Mouse (Mus musculus): ENCODE results near the gene Vkorc1. TPM values are rescaled to one million over a fixed set of nuclear protein-coding genes. Genes with fewer than 3 reads are reported as not detected.

Gene Vkorc1
- polyA plus RNA-seq, 1 experiment from 2014 or later, result 125 TPM

- no peak for ATAC-seq (ENCODE audit: low FRiP score, low TSS enrichment)
- H3K9ac ChIP-seq (ENCODE audit: low read depth, low read length), result peak overlapping the region; percentile 23; the same call in 1 of the 2 replicates
- H3K27ac ChIP-seq (ENCODE audit: low read depth, low read length), result peak overlapping the region; percentile 73; the same call in 1 of the 2 replicates
- H3K4me2 ChIP-seq (replicated peaks; ENCODE audit: low read depth, low read length), result peak overlapping the region; percentile 27
- H3K27me3 ChIP-seq (ENCODE audit: control insufficient read depth, insufficient read depth, low read length), result no peaks in the 10 kb centered on the region
- no peaks in the 10 kb centered on the region for H3K9me3 ChIP-seq (ENCODE audit: control insufficient read depth, low read length)
- H3K4me3 ChIP-seq (ENCODE audit: low read length), result no peak overlapping the region
- peaks cover 4% of the 10 kb centered on the region; the same call in 1 of the 2 replicates for H3K36me3 ChIP-seq (ENCODE audit: control insufficient read depth, insufficient read depth, low read length)
- WGBS, result 26% methylated on average over 13 of the region's 13 CpGs
- H3K4me1 ChIP-seq (ENCODE audit: control insufficient read depth, insufficient read depth, low read length), result peaks cover 33% of the 10 kb centered on the region
Measured at GRCm38 (mm10) chr7:127931351-127932135, 36.1 kb upstream of the Vkorc1 start.

GRCm38 (mm10) chr7:127930636-127931035 is 35.2 kb upstream of the Vkorc1 start:
- Histone ChIP-seq H3K4me2 (replicated peaks; ENCODE audit: low read depth, low read length) (no peak overlapping the region), H3K27me3 (ENCODE audit: control insufficient read depth, insufficient read depth, low read length) (no peaks in the 10 kb centered on the region), H3K4me1 (ENCODE audit: control insufficient read depth, insufficient read depth, low read length) (peaks cover 35% of the 10 kb centered on the region), H3K9ac (ENCODE audit: low read depth, low read length) (no peak overlapping the region), H3K4me3 (ENCODE audit: low read length) (no peak overlapping the region), H3K27ac (ENCODE audit: low read depth, low read length) (no peak overlapping the region), H3K9me3 (ENCODE audit: control insufficient read depth, low read length) (no peaks in the 10 kb centered on the region), H3K36me3 (ENCODE audit: control insufficient read depth, insufficient read depth, low read length) (peaks cover 13% of the 10 kb centered on the region)
- WGBS, result 85% methylated on average over 5 of the region's 5 CpGs
- no peak for ATAC-seq (ENCODE audit: low FRiP score, low TSS enrichment)

GRCm38 (mm10) chr7:127929923-127930322 is 34.5 kb upstream of the Vkorc1 start, which contains the start of gene Prss8:
Prss8 (minus strand) TSS chr7:127930104.
- 9% methylated on average over 6 of the region's 6 CpGs for WGBS

GRCm38 (mm10) chr7:127928596-127928995 is 33.2 kb upstream of the Vkorc1 start:
- Histone ChIP-seq H3K4me2 (replicated peaks; ENCODE audit: low read depth, low read length) (peak overlapping the region; percentile 49), H3K36me3 (ENCODE audit: control insufficient read depth, insufficient read depth, low read length) (peaks cover 28% of the 10 kb centered on the region), H3K9ac (ENCODE audit: low read depth, low read length) (peak overlapping the region; percentile 64; the same call in 1 of the 2 replicates)

More at GRCm38 (mm10) chr7:127929923-127930322, 34.5 kb upstream of the Vkorc1 start, which contains the start of gene Prss8:
- H3K4me2 ChIP-seq (replicated peaks; ENCODE audit: low read depth, low read length), result peak within 1 kb of the TSS; percentile 49
- ATAC-seq (ENCODE audit: low FRiP score, low TSS enrichment), result no peak
- H3K27ac ChIP-seq (ENCODE audit: low read depth, low read length), result peak within 1 kb of the TSS; percentile 76; the same call in 1 of the 2 replicates
- no peaks in the 10 kb centered on the region for H3K9me3 ChIP-seq (ENCODE audit: control insufficient read depth, low read length)
- peak within 1 kb of the TSS; percentile 64 for H3K9ac ChIP-seq (ENCODE audit: low read depth, low read length)
- H3K27me3 ChIP-seq (ENCODE audit: control insufficient read depth, insufficient read depth, low read length), result no peaks in the 10 kb centered on the region
- peaks cover 17% of the 10 kb centered on the region for H3K36me3 ChIP-seq (ENCODE audit: control insufficient read depth, insufficient read depth, low read length)
- peaks cover 36% of the 10 kb centered on the region for H3K4me1 ChIP-seq (ENCODE audit: control insufficient read depth, insufficient read depth, low read length)
- peak within 1 kb of the TSS; percentile 49 for H3K4me3 ChIP-seq (ENCODE audit: low read length)

GRCm38 (mm10) chr7:127927726-127928125 is 32.3 kb upstream of the Vkorc1 start:
- H3K27ac ChIP-seq (ENCODE audit: low read depth, low read length), result no peak overlapping the region
- H3K4me3 ChIP-seq (ENCODE audit: low read length), result peak overlapping the region; percentile 49; the same call in 1 of the 2 replicates
- H3K27me3 ChIP-seq (ENCODE audit: control insufficient read depth, insufficient read depth, low read length), result no peaks in the 10 kb centered on the region
- no peak overlapping the region for H3K9ac ChIP-seq (ENCODE audit: low read depth, low read length)
- peaks cover 32% of the 10 kb centered on the region for H3K4me1 ChIP-seq (ENCODE audit: control insufficient read depth, insufficient read depth, low read length)
- 76% methylated on average over 10 of the region's 11 CpGs for WGBS
- no peak for ATAC-seq (ENCODE audit: low FRiP score, low TSS enrichment)
- no peaks in the 10 kb centered on the region for H3K9me3 ChIP-seq (ENCODE audit: control insufficient read depth, low read length)
- H3K4me2 ChIP-seq (replicated peaks; ENCODE audit: low read depth, low read length), result peak overlapping the region; percentile 49; the same call in 1 of the 2 replicates
- H3K36me3 ChIP-seq (ENCODE audit: control insufficient read depth, insufficient read depth, low read length), result peaks cover 36% of the 10 kb centered on the region

More at GRCm38 (mm10) chr7:127928596-127928995, 33.2 kb upstream of the Vkorc1 start:
- peaks cover 35% of the 10 kb centered on the region for H3K4me1 ChIP-seq (ENCODE audit: control insufficient read depth, insufficient read depth, low read length)
- no peaks in the 10 kb centered on the region for H3K27me3 ChIP-seq (ENCODE audit: control insufficient read depth, insufficient read depth, low read length)
- H3K4me3 ChIP-seq (ENCODE audit: low read length), result peak overlapping the region; percentile 49
- WGBS, result 45% methylated on average over 5 of the region's 5 CpGs
- no peak overlapping the region for H3K27ac ChIP-seq (ENCODE audit: low read depth, low read length)
- ATAC-seq (ENCODE audit: low FRiP score, low TSS enrichment), result no peak
- no peaks in the 10 kb centered on the region for H3K9me3 ChIP-seq (ENCODE audit: control insufficient read depth, low read length)

- Histone ChIP-seq H3K36me3 (ENCODE audit: control insufficient read depth, insufficient read depth, low read length) (peaks cover 44% of the 10 kb centered on the region), H3K4me3 (ENCODE audit: low read length) (no peak overlapping the region), H3K27me3 (ENCODE audit: control insufficient read depth, insufficient read depth, low read length) (no peaks in the 10 kb centered on the region), H3K9me3 (ENCODE audit: control insufficient read depth, low read length) (no peaks in the 10 kb centered on the region), H3K4me1 (ENCODE audit: control insufficient read depth, insufficient read depth, low read length) (peaks cover 24% of the 10 kb centered on the region), H3K27ac (ENCODE audit: low read depth, low read length) (peak overlapping the region; percentile 94; the same call in 1 of the 2 replicates), H3K9ac (ENCODE audit: low read depth, low read length) (no peak overlapping the region), H3K4me2 (replicated peaks; ENCODE audit: low read depth, low read length) (no peak overlapping the region)
- 86% methylated on average over 11 of the region's 11 CpGs for WGBS
- no peak for ATAC-seq (ENCODE audit: low FRiP score, low TSS enrichment)
Measured at GRCm38 (mm10) chr7:127926846-127927245, 31.4 kb upstream of the Vkorc1 start.

- no peak overlapping the region for H3K4me2 ChIP-seq (replicated peaks; ENCODE audit: low read depth, low read length)
- H3K4me1 ChIP-seq (ENCODE audit: control insufficient read depth, insufficient read depth, low read length), result peaks cover 18% of the 10 kb centered on the region
- no peak overlapping the region for H3K4me3 ChIP-seq (ENCODE audit: low read length)
- H3K36me3 ChIP-seq (ENCODE audit: control insufficient read depth, insufficient read depth, low read length), result peaks cover 44% of the 10 kb centered on the region
- H3K27me3 ChIP-seq (ENCODE audit: control insufficient read depth, insufficient read depth, low read length), result no peaks in the 10 kb centered on the region
- WGBS, result 79% methylated on average over 8 of the region's 8 CpGs
- H3K27ac ChIP-seq (ENCODE audit: low read depth, low read length), result peak overlapping the region; percentile 94
- H3K9me3 ChIP-seq (ENCODE audit: control insufficient read depth, low read length), result no peaks in the 10 kb centered on the region
- H3K9ac ChIP-seq (ENCODE audit: low read depth, low read length), result peak overlapping the region; percentile 19; the same call in 1 of the 2 replicates
- ATAC-seq (ENCODE audit: low FRiP score, low TSS enrichment), result no peak
Measured at GRCm38 (mm10) chr7:127926066-127926465, 30.6 kb upstream of the Vkorc1 start.

- Histone ChIP-seq H3K4me2 (replicated peaks; ENCODE audit: low read depth, low read length) (no peak overlapping the region), H3K4me1 (ENCODE audit: control insufficient read depth, insufficient read depth, low read length) (peaks cover 18% of the 10 kb centered on the region), H3K36me3 (ENCODE audit: control insufficient read depth, insufficient read depth, low read length) (peaks cover 53% of the 10 kb centered on the region), H3K9me3 (ENCODE audit: control insufficient read depth, low read length) (no peaks in the 10 kb centered on the region), H3K9ac (ENCODE audit: low read depth, low read length) (no peak overlapping the region), H3K27me3 (ENCODE audit: control insufficient read depth, insufficient read depth, low read length) (no peaks in the 10 kb centered on the region), H3K27ac (ENCODE audit: low read depth, low read length) (peak overlapping the region; percentile 94), H3K4me3 (ENCODE audit: low read length) (no peak overlapping the region)
- whole genome bisulfite sequencing, result 48% methylated on average over 5 of the region's 5 CpGs
- peak; percentile 81; the same call in 1 of the 2 replicates for ATAC-seq (ENCODE audit: low FRiP score, low TSS enrichment)
Measured at GRCm38 (mm10) chr7:127925252-127925651, 29.8 kb upstream of the Vkorc1 start.

- no peak for ATAC-seq (ENCODE audit: low FRiP score, low TSS enrichment)
- H3K9ac ChIP-seq (ENCODE audit: low read depth, low read length), result no peak overlapping the region
- WGBS, result 82% methylated on average over 5 of the region's 5 CpGs
Measured at GRCm38 (mm10) chr7:127923714-127924113, 28.3 kb upstream of the Vkorc1 start.

More at GRCm38 (mm10) chr7:127923714-127924113, 28.3 kb upstream of the Vkorc1 start:
- H3K4me1 ChIP-seq (ENCODE audit: control insufficient read depth, insufficient read depth, low read length), result peaks cover 15% of the 10 kb centered on the region
- peaks cover 53% of the 10 kb centered on the region for H3K36me3 ChIP-seq (ENCODE audit: control insufficient read depth, insufficient read depth, low read length)
- no peak overlapping the region for H3K27ac ChIP-seq (ENCODE audit: low read depth, low read length)
- H3K9me3 ChIP-seq (ENCODE audit: control insufficient read depth, low read length), result no peaks in the 10 kb centered on the region
- H3K27me3 ChIP-seq (ENCODE audit: control insufficient read depth, insufficient read depth, low read length), result no peaks in the 10 kb centered on the region
- no peak overlapping the region for H3K4me2 ChIP-seq (replicated peaks; ENCODE audit: low read depth, low read length)
- H3K4me3 ChIP-seq (ENCODE audit: low read length), result no peak overlapping the region

Data from kidney, embryonic 14.5 days (tissue).